Mouse (Mus musculus): ENCODE data around the gene Phldb2.

The Phldb2 gene

DNA sequence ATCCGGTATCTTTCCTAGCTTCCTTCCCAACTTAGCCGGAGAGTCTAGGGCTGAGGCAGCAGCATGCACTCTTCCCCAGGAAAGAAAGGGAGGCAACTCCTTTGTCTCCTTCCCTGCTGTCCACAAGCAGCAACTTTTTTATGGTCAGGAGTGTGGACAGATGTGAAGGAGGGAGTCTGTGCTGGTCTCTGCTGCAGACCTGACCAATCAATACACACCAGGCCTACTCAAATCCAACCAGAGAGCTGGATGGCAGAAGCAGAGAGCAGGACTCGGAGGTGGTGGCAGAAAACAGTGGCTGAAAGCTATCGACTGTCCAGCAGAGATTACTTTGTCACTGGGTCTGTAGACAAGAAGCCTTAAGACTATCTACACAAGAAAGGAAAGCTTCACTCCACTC lies at the start of gene Phldb2:
Gene Phldb2 (minus strand): TSS at position 205 of the 400 bp plus-strand sequence.
- no peak for DNase-seq (ENCODE audit: inconsistent age in 2 of 2, low spot score in 1 of 2)

DNA sequence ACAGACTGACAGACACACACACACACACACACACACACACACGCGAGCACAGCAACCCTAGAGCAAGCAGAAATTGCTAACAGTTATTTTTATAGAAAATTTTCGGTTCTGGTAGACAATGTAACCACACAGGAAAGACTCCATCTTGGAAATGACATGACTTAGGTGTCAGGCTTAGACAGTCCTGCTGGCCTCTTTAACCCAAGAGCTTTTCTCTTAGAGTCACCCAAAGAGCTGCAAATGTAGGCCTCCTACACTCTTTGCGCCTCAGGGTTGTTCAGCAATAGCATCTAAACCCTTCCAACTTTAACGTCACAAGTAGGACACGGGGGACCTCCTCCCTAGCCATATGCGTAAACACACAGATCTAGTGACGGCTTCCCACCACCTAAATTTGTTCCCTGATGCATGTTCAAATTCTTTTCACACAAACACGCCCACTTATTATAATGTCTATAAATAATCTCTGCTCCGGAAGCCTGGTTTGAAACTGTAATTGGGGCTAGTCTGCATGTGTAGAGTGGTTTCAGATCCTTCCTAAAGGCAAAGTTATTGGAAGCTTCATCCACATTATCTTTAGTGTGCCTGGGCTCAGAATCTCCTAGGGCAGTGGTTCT lies 48.3 kb upstream of the Phldb2 start:
- DNase-seq (ENCODE audit: inconsistent age in 2 of 2, low spot score in 1 of 2): no peak

DNA sequence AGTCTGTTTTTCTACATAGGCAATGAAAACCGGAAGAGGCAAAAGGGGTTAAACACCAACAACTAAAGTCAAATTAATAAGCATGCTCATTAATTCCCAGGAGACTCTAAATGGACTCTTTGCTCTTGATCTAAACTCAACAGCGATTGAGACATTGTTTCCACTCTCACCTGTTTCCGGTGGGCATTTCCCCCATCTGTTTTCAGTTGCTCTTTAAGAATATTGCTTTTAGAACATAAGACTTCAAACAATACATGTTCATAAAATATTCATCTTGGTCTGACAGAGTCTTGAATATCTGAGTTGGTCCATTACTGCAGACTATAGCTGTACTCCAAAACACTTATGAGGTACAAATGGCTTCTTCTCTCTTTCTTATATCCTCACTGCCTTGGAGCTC lies 47.6 kb upstream of the Phldb2 start:
- no peak for DNase-seq (ENCODE audit: inconsistent age in 2 of 2, low spot score in 1 of 2)

DNA sequence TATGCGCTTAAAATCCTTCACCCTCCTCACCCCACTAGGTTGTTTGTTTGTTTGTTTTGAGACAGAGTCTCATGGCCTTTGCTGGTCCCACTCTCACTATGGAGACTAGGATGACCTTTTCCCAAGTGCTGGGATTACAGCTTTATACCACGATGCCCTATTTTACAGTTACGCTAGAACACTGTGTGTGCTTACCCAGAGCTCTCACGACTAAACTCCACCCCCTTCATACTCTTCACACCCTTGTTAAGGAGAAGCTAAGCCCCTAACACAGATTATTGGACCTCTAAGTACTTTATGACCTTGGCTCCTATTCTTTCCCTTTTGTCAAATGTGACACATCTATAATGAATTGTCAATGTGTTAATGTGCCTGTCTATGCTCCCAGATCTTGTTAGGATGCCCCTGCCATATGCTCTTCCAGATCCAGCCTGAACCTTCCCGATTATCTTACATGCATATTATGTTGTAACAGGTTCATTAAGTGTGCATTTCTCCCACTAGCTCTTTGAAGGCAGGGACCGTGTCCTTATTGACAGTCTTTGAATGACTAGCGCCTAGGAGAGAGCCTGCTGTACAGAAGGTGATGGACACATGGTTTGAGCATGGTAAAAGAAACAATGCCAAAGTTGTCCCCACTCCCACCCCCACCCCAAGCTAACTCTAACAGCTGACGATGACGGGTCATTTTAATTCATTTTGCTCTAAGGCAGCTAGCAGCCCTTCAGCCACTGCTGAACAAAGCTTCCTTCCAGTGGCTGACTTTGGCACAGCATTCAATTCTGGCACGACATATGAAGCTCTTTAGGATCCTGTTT lies 46.2 kb upstream of the Phldb2 start:
- DNase-seq (ENCODE audit: inconsistent age in 2 of 2, low spot score in 1 of 2): no peak

DNA sequence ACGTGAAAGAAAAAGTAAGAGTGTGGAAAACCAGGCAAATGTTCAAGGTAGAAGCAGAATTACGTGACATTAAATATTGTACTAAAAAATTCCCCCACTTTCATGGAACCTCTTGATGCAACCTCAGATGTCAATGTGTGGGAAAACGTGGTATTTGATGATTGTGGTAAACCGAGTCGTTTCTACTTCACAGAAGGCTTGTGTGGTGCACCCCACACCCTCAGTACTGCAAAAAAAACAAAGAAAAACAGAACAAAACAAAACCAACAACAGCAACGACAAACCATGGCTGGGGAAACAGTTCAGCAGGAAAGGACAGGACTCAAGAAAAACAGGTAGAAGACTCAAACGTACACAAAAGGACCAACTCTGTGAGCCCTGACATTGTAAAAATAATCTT lies 44.8 kb upstream of the Phldb2 start:
- no peak for DNase-seq (ENCODE audit: inconsistent age in 2 of 2, low spot score in 1 of 2)

DNA sequence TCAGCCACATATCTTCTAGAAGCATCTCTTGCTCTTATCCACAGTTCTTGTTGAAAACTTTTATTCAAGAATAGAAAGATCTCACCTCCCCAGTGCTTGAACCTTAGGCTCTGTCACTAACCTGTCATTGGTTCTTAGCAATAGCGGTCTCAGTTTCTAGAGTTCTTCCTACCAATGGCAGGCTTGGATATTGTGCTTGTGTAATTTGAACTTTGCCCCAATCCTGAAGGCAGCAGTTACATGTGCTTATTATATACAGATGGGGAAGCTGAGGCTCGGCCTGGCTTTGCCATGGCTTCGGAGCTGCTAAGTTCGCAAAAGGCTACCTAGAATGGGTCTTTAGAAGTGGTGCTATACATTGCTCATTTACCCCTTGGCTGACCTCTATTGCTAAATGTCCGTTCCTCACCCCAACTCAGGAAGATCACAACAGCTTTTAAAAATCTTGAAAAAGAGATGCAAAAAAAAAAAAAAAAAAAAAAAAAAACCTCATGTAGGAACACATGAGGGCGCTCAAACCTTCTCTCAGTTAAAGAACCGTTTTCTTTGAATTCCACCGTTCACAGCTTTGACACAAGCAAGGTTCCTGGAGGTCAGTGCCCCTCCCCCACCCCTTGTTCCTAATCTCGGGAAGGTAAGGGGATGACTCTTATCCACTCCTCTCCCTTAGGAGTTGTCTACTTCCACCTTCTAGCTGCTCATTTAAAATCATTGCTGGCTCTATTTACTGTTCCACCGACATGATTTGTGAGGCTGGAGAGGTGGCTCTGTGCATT lies 37.7 kb upstream of the Phldb2 start:
- DNase-seq (ENCODE audit: inconsistent age in 2 of 2, low spot score in 1 of 2): peak in 1 of 2 experiments; percentile 33

DNA sequence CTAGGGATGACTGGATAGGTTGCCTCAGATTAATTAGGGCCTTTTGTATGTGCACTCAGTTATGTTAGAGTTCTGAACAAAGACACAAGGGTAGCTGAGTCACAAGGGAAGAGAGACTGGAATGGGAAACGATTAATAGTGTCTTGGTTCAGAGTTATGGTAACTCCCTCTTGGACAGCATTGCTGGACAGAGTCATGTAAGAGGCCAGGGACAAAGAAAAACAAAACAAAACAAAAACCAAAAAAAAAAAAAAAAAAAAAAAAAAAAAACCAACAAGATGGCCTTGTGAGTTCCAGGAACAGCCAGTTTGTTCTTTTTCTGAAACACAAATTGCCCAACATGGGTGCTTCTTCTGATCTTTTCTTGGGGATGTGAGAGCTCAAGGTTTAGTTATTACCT lies 32.8 kb upstream of the Phldb2 start:
- peak in 1 of 2 experiments; percentile 53 for DNase-seq (ENCODE audit: inconsistent age in 2 of 2, low spot score in 1 of 2)

DNA sequence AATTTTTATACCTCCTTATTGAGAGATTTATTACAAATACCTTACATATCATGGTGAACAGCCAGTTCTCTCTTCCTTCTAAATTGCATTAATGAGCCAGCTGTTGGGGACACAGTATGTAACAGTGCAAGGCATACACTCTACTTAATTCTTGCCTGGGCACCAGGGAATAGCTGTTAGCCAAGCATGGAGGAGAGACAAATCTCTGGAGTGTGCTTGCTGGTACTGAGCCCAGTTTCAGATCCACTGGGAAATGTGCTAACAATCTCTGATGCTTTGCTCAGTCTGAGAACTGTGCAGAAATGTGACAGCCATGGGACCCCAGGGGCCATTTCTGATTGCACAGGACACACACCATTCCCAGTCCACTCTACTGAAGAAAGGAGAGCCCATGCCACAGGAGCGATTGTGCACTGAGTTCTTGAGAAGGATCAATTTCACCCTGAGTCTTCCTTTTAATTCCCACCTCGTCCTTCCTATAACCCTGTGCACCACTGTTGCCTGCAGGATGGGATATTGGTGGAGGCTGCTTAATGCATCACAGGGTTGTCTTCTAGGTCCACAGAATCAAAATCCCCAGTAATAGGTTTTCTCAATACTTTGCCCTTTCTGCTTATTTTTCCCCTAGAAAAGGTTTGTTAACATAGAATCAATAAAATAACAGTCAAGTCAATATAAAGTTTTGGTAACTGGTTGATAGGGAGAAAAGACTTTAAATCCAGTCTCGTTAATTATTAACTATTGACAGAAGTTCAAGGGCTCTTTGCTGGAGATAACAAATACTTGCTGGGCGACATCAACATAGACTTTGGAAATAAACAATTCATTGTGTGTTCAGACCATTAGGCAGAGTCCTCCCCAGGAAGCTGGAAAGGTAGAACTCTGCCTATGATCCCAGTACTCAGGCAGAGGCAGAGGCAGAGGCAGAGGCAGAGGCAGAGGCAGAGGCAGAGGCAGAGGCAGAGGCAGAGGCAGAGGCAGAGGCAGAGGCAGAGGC lies 31.5 kb upstream of the Phldb2 start:
- DNase-seq (ENCODE audit: inconsistent age in 2 of 2, low spot score in 1 of 2): no peak

DNA sequence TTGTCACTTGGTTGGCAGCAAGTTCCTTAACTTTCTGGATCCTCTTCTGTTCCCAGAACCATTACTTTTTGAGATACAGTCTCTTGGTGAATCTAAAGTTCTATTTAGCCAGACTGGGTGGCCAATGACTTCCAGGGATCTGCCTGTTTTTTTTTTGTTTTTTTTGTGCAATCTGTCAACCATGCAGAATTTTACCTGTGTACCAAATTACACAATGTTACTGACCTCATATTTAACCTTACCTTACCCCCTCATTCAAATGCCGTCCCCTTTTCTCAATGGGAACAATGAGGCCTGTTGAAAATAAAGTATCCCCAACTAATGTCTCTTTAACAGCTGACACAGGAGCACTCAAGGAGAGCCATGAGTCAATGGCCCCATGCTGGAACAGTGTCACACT lies 22.9 kb upstream of the Phldb2 start:
- no peak for DNase-seq (ENCODE audit: inconsistent age in 2 of 2, low spot score in 1 of 2)

DNA sequence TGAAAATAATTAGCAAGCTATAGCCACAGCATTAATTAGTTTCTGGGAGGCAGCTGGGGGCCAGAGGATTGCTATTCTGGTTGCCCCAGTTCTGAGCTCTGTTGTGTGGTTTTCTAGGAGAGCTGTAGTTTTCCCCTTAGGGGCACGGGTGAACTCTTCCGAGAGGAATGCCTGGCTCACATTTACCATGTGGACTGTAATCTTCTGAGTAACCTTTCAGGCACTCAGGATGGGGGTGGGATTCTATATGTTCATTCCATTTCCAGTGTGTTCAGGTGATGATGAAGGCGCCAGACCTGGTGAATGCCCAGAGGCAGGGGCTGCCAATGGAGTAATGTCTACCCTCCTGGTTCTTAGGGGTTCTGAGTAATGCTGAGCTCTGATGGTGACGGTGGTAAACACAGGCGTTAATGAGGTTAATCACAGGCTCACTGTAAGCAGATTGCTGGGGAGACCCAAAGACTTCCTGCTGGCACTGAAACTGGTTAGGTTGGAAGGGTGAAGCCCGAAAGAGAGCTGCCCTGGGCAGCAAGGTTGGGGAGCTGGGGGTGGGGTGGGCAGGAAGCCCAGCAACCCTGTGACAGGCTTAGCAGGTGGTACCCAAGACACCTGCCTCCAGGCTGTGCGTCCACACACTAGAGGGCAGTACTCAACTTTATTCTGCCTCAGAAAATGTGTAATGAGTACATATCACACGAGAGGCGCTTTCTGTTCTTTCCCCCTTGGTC lies 20.7 kb upstream of the Phldb2 start:
- peak in 1 of 2 experiments; percentile 43 for DNase-seq (ENCODE audit: inconsistent age in 2 of 2, low spot score in 1 of 2)

DNA sequence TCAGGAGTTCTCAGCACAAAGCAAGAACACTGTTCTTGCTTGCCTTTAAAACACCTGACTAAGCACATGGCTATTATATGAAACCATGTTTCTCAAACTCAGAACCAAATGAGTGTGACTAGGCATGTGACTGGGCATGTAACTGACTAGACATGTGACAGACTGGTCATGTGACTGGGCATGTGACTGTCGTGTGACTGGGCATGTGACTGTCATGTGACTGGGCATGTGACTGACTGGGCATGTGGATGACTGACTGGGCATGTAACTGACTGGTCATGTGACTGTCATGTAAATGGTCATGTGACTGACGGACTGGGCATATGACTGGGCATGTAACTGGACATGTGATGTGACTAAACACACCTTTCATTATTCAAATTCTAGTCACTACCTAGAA lies 16.8 kb upstream of the Phldb2 start:
- no peak for DNase-seq (ENCODE audit: inconsistent age in 2 of 2, low spot score in 1 of 2)

DNA sequence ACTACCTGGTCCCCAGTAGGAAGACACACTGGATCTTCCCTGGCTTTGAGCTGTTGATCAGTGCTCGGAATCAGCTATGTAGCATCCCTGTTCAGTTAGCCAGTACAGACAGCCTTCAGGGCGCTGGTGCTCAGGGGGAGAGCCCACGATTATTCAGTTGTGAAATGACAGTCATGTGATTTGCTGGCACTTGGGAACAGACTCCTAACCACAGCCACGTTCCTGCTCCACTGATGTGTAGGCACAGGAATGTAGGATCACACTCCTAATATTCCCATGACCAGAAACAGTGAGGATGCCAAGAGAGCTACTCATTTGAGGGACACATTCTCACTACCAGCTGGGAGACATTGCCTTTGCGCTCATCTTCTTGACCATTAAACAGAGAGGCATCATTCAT lies 15.3 kb upstream of the Phldb2 start:
- DNase-seq (ENCODE audit: inconsistent age in 2 of 2, low spot score in 1 of 2): no peak

DNA sequence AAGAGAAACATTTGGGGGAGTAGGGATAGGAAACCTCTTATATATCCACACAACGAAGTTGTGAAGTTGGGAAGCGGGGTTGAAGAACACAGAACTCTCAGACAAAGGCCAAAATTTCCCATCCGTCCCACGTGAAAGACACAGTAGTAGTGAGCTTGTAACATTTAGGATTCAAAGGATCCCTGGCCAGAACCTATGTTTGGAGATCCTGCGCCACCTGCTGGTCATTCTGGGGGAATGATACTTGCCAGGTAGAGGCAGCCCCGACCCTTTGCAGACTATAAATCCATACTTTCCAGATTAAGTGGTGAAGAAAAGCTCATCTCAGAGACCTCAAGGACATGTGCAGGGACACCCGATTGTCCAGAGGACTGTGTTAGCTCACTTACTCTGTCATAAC lies 14.1 kb upstream of the Phldb2 start:
- peak; percentile 75 to 92 for DNase-seq (ENCODE audit: inconsistent age in 2 of 2, low spot score in 1 of 2)

DNA sequence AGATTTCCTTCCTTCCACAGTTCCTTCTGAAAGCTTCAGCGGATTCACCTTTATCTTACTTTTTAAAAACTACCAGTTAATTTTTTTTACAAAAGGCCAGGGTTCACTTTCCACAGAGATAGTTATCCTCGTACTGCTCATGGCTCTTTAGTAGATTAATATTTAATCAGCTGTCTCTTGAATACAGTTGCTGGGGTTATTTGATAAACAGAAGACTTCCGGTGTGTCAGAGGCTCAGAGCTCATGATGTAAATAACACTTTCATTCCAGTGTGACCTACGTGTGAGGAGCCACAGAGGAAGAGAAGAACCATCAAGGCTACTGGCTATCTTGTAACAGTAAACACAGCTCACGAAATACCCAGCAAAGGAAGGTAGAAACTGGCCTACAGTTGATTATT lies 13.2 kb upstream of the Phldb2 start:
- no peak for DNase-seq (ENCODE audit: inconsistent age in 2 of 2, low spot score in 1 of 2)

DNA sequence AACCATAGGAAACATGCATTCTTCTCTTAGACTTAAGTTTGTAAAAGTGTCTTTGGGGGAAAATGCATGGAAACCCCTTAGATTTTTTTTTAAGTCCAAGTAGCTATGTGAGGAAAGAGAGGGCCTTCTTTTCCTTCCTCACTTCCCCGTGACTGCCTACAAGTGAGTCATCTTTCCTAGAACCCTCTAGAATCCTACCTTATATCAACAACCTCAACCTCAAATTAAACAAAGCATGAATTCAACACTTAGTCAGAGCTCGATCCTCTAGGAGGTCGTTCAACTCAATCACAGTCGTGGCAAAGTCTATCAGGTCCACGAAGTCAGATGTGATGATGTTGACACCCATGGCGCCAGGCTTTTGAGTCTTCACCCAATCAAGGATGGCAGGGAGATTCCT lies 11.4 kb upstream of the Phldb2 start:
- no peak for DNase-seq (ENCODE audit: inconsistent age in 2 of 2, low spot score in 1 of 2)

DNA sequence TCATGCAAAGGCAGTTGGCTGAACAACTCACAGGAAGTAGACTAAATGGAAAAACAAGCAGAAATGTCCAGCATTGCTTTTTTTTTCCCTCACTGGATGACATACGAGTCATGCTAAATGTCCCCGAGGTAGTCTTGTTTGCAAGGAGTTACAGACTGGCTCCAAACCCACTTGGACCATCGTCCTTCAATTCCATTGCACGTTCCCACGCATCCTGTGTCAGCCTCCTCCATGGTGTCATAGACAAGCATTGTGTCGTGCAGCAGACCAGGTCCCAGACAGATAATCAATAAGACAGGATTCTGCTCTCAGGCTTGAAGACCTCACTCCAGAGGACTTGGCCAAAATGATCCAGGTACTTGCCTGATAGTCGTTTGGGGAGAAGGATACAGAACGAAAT lies 10.4 kb upstream of the Phldb2 start:
- no peak for DNase-seq (ENCODE audit: inconsistent age in 2 of 2, low spot score in 1 of 2)

DNA sequence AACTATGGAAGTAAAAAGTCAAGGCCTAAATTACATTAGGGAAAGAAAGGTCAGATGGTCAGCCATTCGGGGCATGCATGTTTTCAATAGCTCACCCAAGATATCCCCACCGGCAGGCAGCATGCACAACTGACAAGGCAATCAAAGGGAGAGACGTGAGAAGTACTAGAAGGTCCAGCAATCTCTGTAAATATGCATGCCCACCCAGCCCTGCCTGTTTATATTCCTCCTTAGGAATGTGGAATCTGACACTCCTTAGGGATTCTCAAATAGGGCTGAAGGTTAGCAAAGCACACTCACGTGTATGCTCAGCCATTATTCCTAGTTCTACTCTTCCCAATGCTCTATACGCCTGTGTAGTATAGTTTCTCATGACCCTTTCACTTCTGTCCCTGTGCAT lies 9.7 kb upstream of the Phldb2 start:
- DNase-seq (ENCODE audit: inconsistent age in 2 of 2, low spot score in 1 of 2): no peak

DNA sequence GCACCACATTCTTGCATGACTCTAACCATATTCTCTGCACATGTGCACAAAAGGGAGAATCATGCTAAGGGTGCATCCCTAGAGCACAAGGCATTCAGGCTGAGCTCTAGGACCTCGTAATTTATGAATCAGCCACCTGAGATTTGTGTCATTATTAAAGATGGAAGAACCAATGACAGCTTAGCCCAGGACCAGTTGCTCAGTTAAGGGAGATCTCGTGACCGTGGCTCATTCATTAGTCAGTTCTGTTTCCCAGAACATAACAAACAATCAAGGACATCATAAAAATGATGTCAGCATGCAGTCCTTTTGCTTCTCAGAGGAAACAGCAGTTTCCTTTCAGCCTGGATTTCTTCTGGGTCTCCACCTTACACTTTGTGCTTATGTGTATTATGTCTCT lies 7.6 kb upstream of the Phldb2 start:
- DNase-seq (ENCODE audit: inconsistent age in 2 of 2, low spot score in 1 of 2): peak in 1 of 2 experiments; percentile 64

DNA sequence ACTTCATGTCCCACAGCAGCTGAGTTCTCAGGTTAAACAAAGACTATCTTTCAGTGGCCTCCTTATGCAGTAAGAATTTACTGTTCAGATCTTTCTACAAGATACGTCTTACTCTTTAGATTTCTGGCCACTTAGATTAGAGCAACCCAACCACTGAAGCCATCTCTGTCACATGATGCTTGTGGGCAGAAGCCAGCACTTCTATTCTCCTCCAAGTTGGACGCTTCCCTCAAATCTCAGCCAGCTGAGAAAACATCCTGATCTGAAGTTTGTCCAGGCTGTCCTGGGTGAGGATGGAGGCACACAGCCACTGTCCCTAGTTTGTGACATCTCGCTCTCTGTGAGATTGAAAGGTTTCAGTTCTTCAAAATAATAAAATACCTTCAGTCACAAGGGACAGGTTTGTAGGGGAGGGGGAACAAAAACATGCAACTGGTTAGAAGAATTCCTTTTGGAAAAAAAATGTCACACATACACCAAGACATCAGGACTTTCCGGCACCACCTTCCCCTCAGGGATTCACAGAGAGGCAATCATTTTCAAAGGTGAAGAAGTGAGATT lies 3.1 kb upstream of the Phldb2 start:
- DNase-seq (ENCODE audit: inconsistent age in 2 of 2, low spot score in 1 of 2): no peak

DNA sequence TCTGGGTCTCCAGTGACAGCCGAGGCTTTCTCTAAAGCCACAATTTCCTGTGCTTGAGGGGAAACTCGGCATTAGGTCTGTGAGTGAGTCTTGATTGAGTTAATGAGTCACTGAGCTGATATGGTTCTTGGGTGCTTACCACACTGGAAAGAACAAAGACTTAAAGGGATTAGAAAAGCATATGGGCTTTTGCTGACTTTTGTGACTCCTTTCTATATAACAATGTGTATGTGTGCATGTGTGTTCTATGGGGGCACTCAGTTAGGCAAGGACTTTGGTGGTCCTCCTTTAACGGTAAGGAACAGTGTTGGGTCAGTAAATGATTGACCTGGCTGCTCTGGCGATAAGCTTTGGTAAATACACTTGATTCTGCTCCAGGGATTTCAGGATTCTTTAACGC lies 897 bp downstream of the Phldb2 start:
- DNase-seq (ENCODE audit: inconsistent age in 2 of 2, low spot score in 1 of 2): no peak

Measured in adrenal gland, adult (tissue).